Mouse (Mus musculus) MEL (cell line): ENCODE measurements at regions not wholly inside any gene's neighbourhood (a gene's known extent, or its start where the extent isn't known, plus 50 kb on each side); places are given as distances from the start of the nearest gene placed in this dataset.
A peak's percentile ranks its signal among the peaks of the same experiment; 100 is the strongest.

Experiments
- DNase-seq: peaks from one replicate; pipeline ENCODE4 v3.0.0; 2011; ENCODE audit warnings: low read depth, low spot score
- H3K27ac ChIP-seq: 2 replicates; pipeline ENCODE4 v1.5.1; 2012; ENCODE audit warnings: low read depth, mild to moderate bottlenecking, control low read depth, low read length, moderate library complexity; ENCODE audit not compliant: control insufficient read depth
- H3K27me3 ChIP-seq, 2 experiments: fragments of 150-350 bp in 1 of 2; sonication (generic) in 1 of 2; 2 replicates each; pipeline ENCODE4 v1.6.1; 2012; ENCODE audit warnings: low read length in 2 of 2, mild to moderate bottlenecking in 2 of 2, improper control_type of control experiment in 1 of 2, moderate library complexity in 1 of 2; ENCODE audit not compliant: insufficient read depth in 2 of 2, control insufficient read depth in 1 of 2
- H3K36me3 ChIP-seq, 2 experiments: 2 replicates each; pipeline ENCODE4 v1.6.1; 2012 to 2014; ENCODE audit warnings: low read length in 2 of 2, improper control_type of control experiment in 1 of 2, inconsistent platforms in 1 of 2, mild to moderate bottlenecking in 1 of 2; ENCODE audit not compliant: insufficient read depth in 2 of 2, control insufficient read depth in 1 of 2
- H3K4me1 ChIP-seq, 2 experiments: fragments of 150-350 bp in 1 of 2; sonication (generic) in 1 of 2; 2 replicates each; pipeline ENCODE4 v1.6.1; 2012; ENCODE audit warnings: low read length in 2 of 2, improper control_type of control experiment in 1 of 2, mild to moderate bottlenecking in 1 of 2; ENCODE audit not compliant: insufficient read depth in 2 of 2, control insufficient read depth in 1 of 2
- H3K4me3 ChIP-seq, 2 experiments: fragments of 150-350 bp in 1 of 2; sonication (generic) in 1 of 2; 2 replicates each; pipeline ENCODE4 v1.5.1; 2012; ENCODE audit warnings: low read depth in 2 of 2, low read length in 2 of 2, mild to moderate bottlenecking in 2 of 2, moderate library complexity in 2 of 2, control low read depth in 1 of 2, improper control_type of control experiment in 1 of 2; ENCODE audit not compliant: control insufficient read depth in 1 of 2, insufficient read depth in 1 of 2
- H3K79me2 ChIP-seq: 2 replicates; pipeline ENCODE4 v1.6.1; 2012; ENCODE audit warnings: mild to moderate bottlenecking, low read length, moderate library complexity; ENCODE audit not compliant: control insufficient read depth, poor library complexity, insufficient read depth
- H3K9ac ChIP-seq: 2 replicates; pipeline ENCODE4 v1.6.1; 2012; ENCODE audit warnings: low read depth, mild to moderate bottlenecking, control low read depth, low read length, moderate library complexity; ENCODE audit not compliant: control insufficient read depth, poor library complexity, severe bottlenecking
- H3K9me3 ChIP-seq: fragments of 150-350 bp; sonication (generic); replicated peaks from 2 replicates; pipeline ENCODE4 v1.6.1; 2012; ENCODE audit warnings: mild to moderate bottlenecking, low read length, improper control_type of control experiment, moderate library complexity; ENCODE audit not compliant: insufficient read depth
- CHD1 ChIP-seq: IDR thresholded peaks from 2 replicates; pipeline ENCODE4 v1.6.1; 2012; ENCODE audit warnings: low read depth, mild to moderate bottlenecking, inconsistent platforms, low read length, improper control_type of control experiment
- CHD2 ChIP-seq: IDR thresholded peaks from 2 replicates; pipeline ENCODE4 v1.6.1; 2011; ENCODE audit warnings: low read length, improper control_type of control experiment
- CTCF ChIP-seq, 3 experiments: IDR thresholded peaks in 2 of 3; conservative IDR thresholded peaks in 1 of 3; 2 replicates each; pipeline ENCODE4 v1.5.1; 2011 to 2012; ENCODE audit warnings: low read length in 3 of 3, low read depth in 2 of 3, mild to moderate bottlenecking in 2 of 3, improper control_type of control experiment in 1 of 3, inconsistent platforms in 1 of 3, mixed read lengths in 1 of 3, moderate library complexity in 1 of 3; ENCODE audit not compliant: control insufficient read depth in 1 of 3, insufficient read depth in 1 of 3, poor library complexity in 1 of 3, severe bottlenecking in 1 of 3
- EP300 ChIP-seq, 2 experiments: IDR thresholded peaks; 2 replicates each; pipeline ENCODE4 v1.6.1; 2011; ENCODE audit warnings: improper control_type of control experiment in 2 of 2, low read length in 2 of 2, low read depth in 1 of 2, mild to moderate bottlenecking in 1 of 2
- GATA1 ChIP-seq: IDR thresholded peaks from 2 replicates; pipeline ENCODE4 v1.6.1; 2011; ENCODE audit warnings: low read depth, low read length, improper control_type of control experiment
- KAT2A ChIP-seq: conservative IDR thresholded peaks from 2 replicates; pipeline ENCODE4 v1.6.1; 2012; ENCODE audit warnings: low read depth, low read length, improper control_type of control experiment, inconsistent platforms
- MEF2A ChIP-seq: IDR thresholded peaks from 2 replicates; pipeline ENCODE4 v1.6.1; 2014; ENCODE audit warnings: low read depth, mild to moderate bottlenecking, inconsistent platforms, low read length, improper control_type of control experiment; ENCODE audit not compliant: poor library complexity, insufficient replicate concordance, severe bottlenecking; ENCODE audit errors: extremely low read depth
- MYB ChIP-seq: IDR thresholded peaks from 2 replicates; pipeline ENCODE4 v1.6.1; 2011; ENCODE audit warnings: mild to moderate bottlenecking, low read depth, low read length, improper control_type of control experiment
- NELFE ChIP-seq: IDR thresholded peaks from 2 replicates; pipeline ENCODE4 v1.6.1; 2011; ENCODE audit warnings: low read depth, low read length, improper control_type of control experiment
- NRF1 ChIP-seq: IDR thresholded peaks from 2 replicates; pipeline ENCODE4 v1.6.1; 2014; ENCODE audit warnings: low read depth, mild to moderate bottlenecking, inconsistent platforms, low read length, improper control_type of control experiment, moderate library complexity; ENCODE audit not compliant: poor library complexity, insufficient read depth, severe bottlenecking
- POLR2A ChIP-seq, 2 experiments: IDR thresholded peaks; 2 replicates each; pipeline ENCODE4 v1.6.1; 2011 to 2012; ENCODE audit warnings: low read length in 2 of 2, mild to moderate bottlenecking in 2 of 2, control low read depth in 1 of 2, improper control_type of control experiment in 1 of 2, low read depth in 1 of 2, moderate library complexity in 1 of 2; ENCODE audit not compliant: control insufficient read depth in 1 of 2, insufficient read depth in 1 of 2, poor library complexity in 1 of 2
- POLR2AphosphoS2 ChIP-seq: IDR thresholded peaks from 2 replicates; pipeline ENCODE4 v1.6.1; 2011; ENCODE audit warnings: low read length, improper control_type of control experiment
- RAD21 ChIP-seq: IDR thresholded peaks from 2 replicates; pipeline ENCODE4 v1.6.1; 2011; ENCODE audit warnings: mild to moderate bottlenecking, low read depth, low read length, improper control_type of control experiment
- RCOR1 ChIP-seq: IDR thresholded peaks from 2 replicates; pipeline ENCODE4 v1.6.1; 2012; ENCODE audit warnings: low read depth, mild to moderate bottlenecking, inconsistent platforms, low read length, improper control_type of control experiment
- SIN3A ChIP-seq: IDR thresholded peaks from 2 replicates; pipeline ENCODE4 v1.6.1; 2012; ENCODE audit warnings: low read length, improper control_type of control experiment, inconsistent platforms
- SMC3 ChIP-seq: IDR thresholded peaks from 2 replicates; pipeline ENCODE4 v1.6.1; 2011; ENCODE audit warnings: low read depth, low read length, improper control_type of control experiment
- TAL1 ChIP-seq: IDR thresholded peaks from 2 replicates; pipeline ENCODE4 v1.6.1; 2012; ENCODE audit warnings: mild to moderate bottlenecking, inconsistent platforms, low read length, moderate library complexity, mixed read lengths
- TCF12 ChIP-seq: IDR thresholded peaks from 2 replicates; pipeline ENCODE4 v1.6.1; 2014; ENCODE audit warnings: low read depth, mild to moderate bottlenecking, inconsistent platforms, low read length, improper control_type of control experiment, moderate library complexity
- UBTF ChIP-seq: IDR thresholded peaks from 2 replicates; pipeline ENCODE4 v1.6.1; 2012; ENCODE audit warnings: low read depth, mild to moderate bottlenecking, inconsistent platforms, low read length, improper control_type of control experiment, moderate library complexity, borderline replicate concordance; ENCODE audit not compliant: insufficient read depth
- USF2 ChIP-seq, 2 experiments: IDR thresholded peaks; 2 replicates each; pipeline ENCODE4 v1.6.1; 2011 to 2012; ENCODE audit warnings: improper control_type of control experiment in 2 of 2, low read length in 2 of 2, borderline replicate concordance in 1 of 2, inconsistent platforms in 1 of 2, low read depth in 1 of 2, mild to moderate bottlenecking in 1 of 2; ENCODE audit not compliant: insufficient read depth in 1 of 2
- ZKSCAN1 ChIP-seq: IDR thresholded peaks from 2 replicates; pipeline ENCODE4 v1.6.1; 2012; ENCODE audit warnings: low read depth, mild to moderate bottlenecking, inconsistent platforms, low read length, improper control_type of control experiment, moderate library complexity
- ZMIZ1 ChIP-seq: IDR thresholded peaks from 2 replicates; pipeline ENCODE4 v1.6.1; 2012; ENCODE audit warnings: low read depth, mild to moderate bottlenecking, inconsistent platforms, low read length, improper control_type of control experiment, moderate library complexity
- ZNF384 ChIP-seq: IDR thresholded peaks from 2 replicates; pipeline ENCODE4 v1.6.1; 2012; ENCODE audit warnings: low read depth, mild to moderate bottlenecking, inconsistent platforms, low read length, improper control_type of control experiment

- TF ChIP-seq POLR2A (IDR thresholded peaks at IDR 0.05; ENCODE audit: control insufficient read depth in 1 of 2, insufficient read depth in 1 of 2, low read depth in 1 of 2, low read length in 2 of 2, poor library complexity in 1 of 2), result no peak
- TF ChIP-seq, all 39 proteins: peak for 0
Observed at GRCm38 (mm10) chr7:40257733-40258376, 640.3 kb upstream of the Vstm2b start (continued).

- no peak for DNase-seq
- no peaks in the 10 kb centered on the region for H3K79me2 ChIP-seq
- no peak overlapping the region for H3K9ac ChIP-seq
- H3K4me1 ChIP-seq, result no peaks in the 10 kb centered on the region
- no peak overlapping the region for H3K27ac ChIP-seq
- no peaks in the 10 kb centered on the region for H3K27me3 ChIP-seq
- H3K4me3 ChIP-seq, result no peak overlapping the region
- no peak for TF ChIP-seq GATA1
- no peak for TF ChIP-seq KAT2A
- no peak for TF ChIP-seq CHD2
- no peak for TF ChIP-seq USF2 (IDR thresholded peaks at IDR 0.05; ENCODE audit: borderline replicate concordance in 1 of 2, insufficient read depth in 1 of 2, low read depth in 1 of 2, low read length in 2 of 2)
- TF ChIP-seq SIN3A, result no peak
- TF ChIP-seq ZNF384, result no peak
- no peak for TF ChIP-seq RCOR1
- no peak for TF ChIP-seq MEF2A
- no peak for TF ChIP-seq MYB
- TF ChIP-seq TAL1, result no peak
- no peak for TF ChIP-seq TCF12
- no peak for TF ChIP-seq NRF1
- no peak for TF ChIP-seq EP300 (IDR thresholded peaks at IDR 0.05; ENCODE audit: low read depth in 1 of 2, low read length in 2 of 2)
- TF ChIP-seq NELFE, result no peak
- TF ChIP-seq ZKSCAN1, result no peak
- TF ChIP-seq POLR2AphosphoS2, result no peak
- TF ChIP-seq ZMIZ1, result no peak
- no peaks in the 10 kb centered on the region for H3K9me3 ChIP-seq
- H3K36me3 ChIP-seq, result no peaks in the 10 kb centered on the region
Observed at GRCm38 (mm10) chr7:40258377-40258739, 639.8 kb upstream of the Vstm2b start.

- DNase-seq, result peak; percentile 1
- Histone ChIP-seq H3K79me2 (no peaks in the 10 kb centered on the region), H3K27ac (no peak overlapping the region), H3K4me1 (no peaks in the 10 kb centered on the region), H3K4me3 (no peak overlapping the region), H3K9ac (no peak overlapping the region), H3K27me3 (no peaks in the 10 kb centered on the region), H3K9me3 (no peaks in the 10 kb centered on the region), H3K36me3 (no peaks in the 10 kb centered on the region)
- no peak for TF ChIP-seq NELFE
- TF ChIP-seq RAD21, result peak; percentile 28
- TF ChIP-seq ZNF384, result no peak
- peak in 1 of 3 experiments; percentile 8; a peak in 1 of 6 replicates for TF ChIP-seq CTCF (IDR thresholded peaks at IDR 0.05 in 2 of 3, conservative IDR thresholded peaks at IDR 0.05 in 1 of 3; ENCODE audit: control insufficient read depth in 1 of 3, insufficient read depth in 1 of 3, low read depth in 2 of 3, low read length in 3 of 3, poor library complexity in 1 of 3, severe bottlenecking in 1 of 3)
- TF ChIP-seq CHD1, result no peak
- no peak for TF ChIP-seq SMC3
- no peak for TF ChIP-seq UBTF
- TF ChIP-seq ZMIZ1, result no peak
Observed at GRCm38 (mm10) chr7:40273459-40274072, 624.6 kb upstream of the Vstm2b start.
